Mouse (Mus musculus) neural tube, embryonic 13.5 days (tissue): ENCODE measurements at regions not wholly inside any gene's neighbourhood (a gene's known extent, or its start where the extent isn't known, plus 50 kb on each side); places are given as distances from the start of the nearest gene placed in this dataset.
"Not testable (repeated sequence)": the region's sequence is repeated elsewhere in the genome, so short reads cannot be mapped to it uniquely, and the experiment has no call there.

Source experiments
- ATAC-seq: fragments of 200-750 bp; cut with Nextera tagmentation; 2 replicates; pipeline ENCODE4 v1.8.0; 2017; ENCODE audit warnings: low read depth, mild to moderate bottlenecking, moderate TSS enrichment, moderate library complexity
- H3K27ac ChIP-seq: fragments of 300-500 bp; sonication (generic); replicated peaks from 2 replicates; pipeline ENCODE4 v1.5.1; 2015; ENCODE audit warnings: moderate library complexity, mild to moderate bottlenecking, inconsistent platforms
- H3K27me3 ChIP-seq: fragments of 300-500 bp; sonication (generic); 2 replicates; pipeline ENCODE4 v1.6.1; 2015; ENCODE audit warnings: mild to moderate bottlenecking, inconsistent platforms
- H3K36me3 ChIP-seq: fragments of 300-500 bp; sonication (generic); 2 replicates; pipeline ENCODE4 v1.6.1; 2015; ENCODE audit warnings: mild to moderate bottlenecking, inconsistent platforms
- H3K4me1 ChIP-seq: fragments of 300-500 bp; sonication (generic); replicated peaks from 2 replicates; pipeline ENCODE4 v1.6.1; 2015; ENCODE audit warnings: inconsistent platforms
- H3K4me2 ChIP-seq: fragments of 300-500 bp; sonication (generic); 2 replicates; pipeline ENCODE4 v1.6.1; 2015; ENCODE audit warnings: inconsistent platforms, mild to moderate bottlenecking, moderate library complexity
- H3K4me3 ChIP-seq: fragments of 300-500 bp; sonication (generic); 2 replicates; pipeline ENCODE4 v1.5.1; 2015; ENCODE audit warnings: mild to moderate bottlenecking, inconsistent platforms
- H3K9ac ChIP-seq: fragments of 300-500 bp; sonication (generic); 2 replicates; pipeline ENCODE4 v1.6.1; 2015; ENCODE audit warnings: moderate library complexity, mild to moderate bottlenecking, inconsistent platforms
- H3K9me3 ChIP-seq: fragments of 300-500 bp; sonication (generic); 2 replicates; pipeline ENCODE4 v1.6.1; 2016; ENCODE audit warnings: inconsistent platforms
- WGBS: fragments of 180-500 bp; shearing (Covaris S2); methylation state at CpG from one replicate; pipeline ENCODE4 v1.1.7; 2015; 5-methylcytosine and 5-hydroxymethylcytosine counted together

DNA sequence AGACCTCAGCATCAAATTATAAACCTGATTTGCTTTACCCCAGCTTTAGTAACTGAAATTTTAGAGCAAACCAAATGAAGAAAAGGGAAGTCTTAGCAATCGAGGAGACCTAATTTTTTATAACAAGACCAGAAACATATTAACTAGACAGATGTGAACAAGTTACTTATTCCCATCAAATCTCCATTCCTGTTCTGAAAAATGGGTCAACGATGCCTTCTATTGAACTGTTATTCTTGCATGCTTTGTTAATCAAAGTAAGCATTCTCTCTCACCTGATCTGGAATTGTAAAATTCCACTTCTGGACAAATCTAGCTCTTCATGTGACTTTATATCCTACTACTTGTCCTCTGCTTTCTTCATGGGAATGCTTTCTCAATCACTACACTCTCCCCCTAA is 137.6 kb downstream of the Arrdc3 start:
- Histone ChIP-seq H3K27ac (no peak overlapping the region), H3K9me3 (no peaks in the 10 kb centered on the region), H3K36me3 (no peaks in the 10 kb centered on the region), H3K9ac (no peak overlapping the region), H3K27me3 (no peaks in the 10 kb centered on the region), H3K4me1 (no peaks in the 10 kb centered on the region), H3K4me2 (no peak overlapping the region), H3K4me3 (no peak overlapping the region)
- 89% methylated on average over 2 of the region's 2 CpGs for WGBS
- no peak for ATAC-seq

DNA sequence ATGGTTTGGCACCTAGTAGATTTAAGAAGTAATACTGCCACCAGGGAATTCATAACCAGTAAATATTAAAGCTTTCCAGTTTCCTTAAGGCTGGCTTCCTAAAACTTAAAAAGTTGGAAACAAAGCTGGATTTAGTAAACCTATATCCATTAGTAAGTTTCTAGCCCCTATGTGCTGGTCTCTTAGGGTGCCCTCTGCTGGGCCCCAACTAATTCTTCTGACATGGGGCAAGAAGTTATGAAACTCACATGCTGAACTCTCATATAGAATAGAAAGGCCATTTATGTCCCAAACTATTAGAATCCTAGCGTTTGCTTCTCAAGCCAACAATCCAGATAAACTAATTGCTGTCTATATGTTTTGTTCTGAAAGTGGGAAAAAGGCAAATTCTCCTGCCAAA is 139.2 kb downstream of the Arrdc3 start:
- 75% methylated on average over 1 of the region's 1 CpGs for WGBS

GRCm38 (mm10) chr13:81025241-81025760 is 142.1 kb downstream of the Arrdc3 start:
- H3K4me2 ChIP-seq, H3K9me3 ChIP-seq, H3K27me3 ChIP-seq, H3K4me1 ChIP-seq, ATAC-seq, H3K4me3 ChIP-seq, H3K9ac ChIP-seq, H3K36me3 ChIP-seq, H3K27ac ChIP-seq: not testable (repeated sequence)
- WGBS = 91% methylated on average over 14 of the region's 14 CpGs

More for the DNA sequence above, 139.2 kb downstream of the Arrdc3 start:
- no peak for ATAC-seq
- Histone ChIP-seq H3K9ac (no peak overlapping the region), H3K27ac (no peak overlapping the region), H3K4me2 (no peak overlapping the region), H3K4me3 (no peak overlapping the region), H3K27me3 (no peaks in the 10 kb centered on the region), H3K4me1 (no peaks in the 10 kb centered on the region), H3K36me3 (no peaks in the 10 kb centered on the region), H3K9me3 (no peaks in the 10 kb centered on the region)

GRCm38 (mm10) chr13:81037316-81037715 is 154.1 kb downstream of the Arrdc3 start:
- H3K4me3 ChIP-seq = no peak overlapping the region
- H3K9ac ChIP-seq = no peak overlapping the region
- H3K36me3 ChIP-seq = no peaks in the 10 kb centered on the region
- ATAC-seq = no peak
- H3K9me3 ChIP-seq = no peaks in the 10 kb centered on the region
- WGBS = 94% methylated on average over 1 of the region's 1 CpGs
- no peaks in the 10 kb centered on the region for H3K27me3 ChIP-seq
- H3K4me1 ChIP-seq = no peaks in the 10 kb centered on the region
- H3K27ac ChIP-seq = no peak overlapping the region
- no peak overlapping the region for H3K4me2 ChIP-seq

DNA sequence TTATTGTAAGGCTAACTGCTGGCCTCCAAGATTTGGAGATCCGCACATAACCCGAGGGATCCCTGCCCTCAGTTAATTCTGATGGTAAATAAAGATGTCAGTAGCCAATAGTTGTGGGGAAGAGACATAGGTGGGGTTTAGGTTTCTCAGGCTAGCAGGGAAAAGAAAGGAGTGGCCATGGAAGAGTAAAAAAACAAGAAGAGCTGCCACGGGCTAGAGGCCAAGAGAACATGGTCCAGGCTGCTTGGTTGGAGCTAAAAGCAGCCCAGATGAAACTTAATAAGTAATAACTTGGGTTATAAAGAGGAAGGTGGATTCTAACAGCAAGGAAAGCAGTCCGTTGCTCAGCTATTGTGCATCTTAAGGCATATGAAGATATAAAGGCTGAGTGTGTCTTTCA is 155.6 kb downstream of the Arrdc3 start:
- Histone ChIP-seq H3K4me1 (no peaks in the 10 kb centered on the region), H3K27ac (no peak overlapping the region), H3K4me3 (no peak overlapping the region), H3K9me3 (no peaks in the 10 kb centered on the region), H3K27me3 (no peaks in the 10 kb centered on the region), H3K4me2 (no peak overlapping the region), H3K36me3 (no peaks in the 10 kb centered on the region), H3K9ac (no peak overlapping the region)
- 87% methylated on average over 4 of the region's 4 CpGs for WGBS
- no peak for ATAC-seq

- no peak for ATAC-seq
- H3K27me3 ChIP-seq = no peaks in the 10 kb centered on the region
- H3K9me3 ChIP-seq = no peaks in the 10 kb centered on the region
- no peaks in the 10 kb centered on the region for H3K36me3 ChIP-seq
- no peaks in the 10 kb centered on the region for H3K4me1 ChIP-seq
- H3K4me2 ChIP-seq = no peak overlapping the region
- no peak overlapping the region for H3K9ac ChIP-seq
- no peak overlapping the region for H3K27ac ChIP-seq
- H3K4me3 ChIP-seq = no peak overlapping the region
These were observed 157.3 kb downstream of the Arrdc3 start for GRCm38 (mm10) chr13:81040494-81040893.

DNA sequence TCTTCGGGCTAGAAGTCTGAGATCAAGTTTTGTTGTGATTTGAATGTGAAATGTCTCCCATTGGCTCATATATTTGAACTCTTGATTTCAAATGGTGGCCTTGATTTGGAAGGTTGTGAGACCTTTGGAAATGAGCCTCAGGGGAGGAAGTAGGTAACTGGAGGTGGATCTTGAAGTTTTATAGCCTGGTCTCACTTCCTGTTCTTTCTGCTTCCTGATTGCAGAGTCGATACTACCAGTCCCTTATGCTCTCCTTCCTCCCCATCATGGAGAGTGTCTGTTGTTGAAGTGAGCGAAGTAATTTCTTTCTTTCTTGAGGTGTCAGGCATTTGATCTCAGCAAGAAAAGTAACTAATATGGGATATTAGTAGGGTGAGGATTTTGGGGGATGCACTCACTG is 158.5 kb downstream of the Arrdc3 start:
- H3K27ac ChIP-seq = no peak overlapping the region
- H3K4me3 ChIP-seq = no peak overlapping the region
- H3K9ac ChIP-seq = no peak overlapping the region
- no peaks in the 10 kb centered on the region for H3K9me3 ChIP-seq
- WGBS = 87% methylated on average over 3 of the region's 3 CpGs
- H3K4me1 ChIP-seq = no peaks in the 10 kb centered on the region
- ATAC-seq = no peak
- H3K4me2 ChIP-seq = no peak overlapping the region
- no peaks in the 10 kb centered on the region for H3K27me3 ChIP-seq
- no peaks in the 10 kb centered on the region for H3K36me3 ChIP-seq
